Mouse (Mus musculus) forebrain, embryonic 15.5 days (tissue): ENCODE measurements around the gene Ifi35. TPM values are rescaled to one million over a fixed set of nuclear protein-coding genes. Genes with fewer than 3 reads are reported as not detected.

Experiments
- ATAC-seq: fragments of 200-750 bp; cut with Nextera tagmentation; replicated peaks from 2 replicates; pipeline ENCODE4 v1.8.0; 2017; ENCODE audit warnings: mild to moderate bottlenecking, moderate TSS enrichment, moderate library complexity
- H3K27ac ChIP-seq: fragments of 300-500 bp; sonication (generic); replicated peaks from 2 replicates; pipeline ENCODE4 v1.5.1; 2015; ENCODE audit warnings: mild to moderate bottlenecking, inconsistent platforms
- H3K27me3 ChIP-seq: fragments of 300-500 bp; sonication (generic); 2 replicates; pipeline ENCODE4 v1.6.1; 2015; ENCODE audit warnings: inconsistent platforms
- H3K36me3 ChIP-seq: fragments of 300-500 bp; sonication (generic); 2 replicates; pipeline ENCODE4 v1.6.1; 2015; ENCODE audit warnings: mild to moderate bottlenecking, inconsistent platforms
- H3K4me1 ChIP-seq: fragments of 300-500 bp; sonication (generic); 2 replicates; pipeline ENCODE4 v1.6.1; 2015; ENCODE audit warnings: inconsistent platforms
- H3K4me2 ChIP-seq: fragments of 300-500 bp; sonication (generic); replicated peaks from 2 replicates; pipeline ENCODE4 v1.6.1; 2015; ENCODE audit warnings: mild to moderate bottlenecking, inconsistent platforms
- H3K4me3 ChIP-seq: fragments of 300-500 bp; sonication (generic); 2 replicates; pipeline ENCODE4 v1.5.1; 2015; ENCODE audit warnings: mild to moderate bottlenecking, inconsistent platforms
- H3K9ac ChIP-seq: fragments of 300-500 bp; sonication (generic); replicated peaks from 2 replicates; pipeline ENCODE4 v1.6.1; 2015; ENCODE audit warnings: mild to moderate bottlenecking, inconsistent platforms
- H3K9me3 ChIP-seq: fragments of 300-500 bp; sonication (generic); 2 replicates; pipeline ENCODE4 v1.6.1; 2016; ENCODE audit warnings: inconsistent platforms
- WGBS: fragments of 180-500 bp; shearing (Covaris S2); methylation state at CpG from one replicate; pipeline ENCODE4 v1.1.7; 2015; ENCODE audit warnings: mixed read lengths; 5-methylcytosine and 5-hydroxymethylcytosine counted together
- polyA plus RNA-seq: library from polyadenylated mRNA; unstranded; fragments of >200 nt; fragmentation: Nextera tagmentation; extraction: Ambion mirVana; gene quantifications from 2 replicates; pipeline ENCODE4 v1.2.1, GENCODE M21; 2015

The Ifi35 gene
- polyA plus RNA-seq: 2.4 and 3.2 TPM in 2 replicates

GRCm38 (mm10) chr11:101448274-101448746, at the start of gene Ifi35:
TSS of gene Ifi35 (plus strand) at chr11:101448407.
- WGBS: 44% methylated on average over 10 of the region's 10 CpGs
- ATAC-seq: no peak
- Histone ChIP-seq H3K9ac (no peak within 1 kb of the TSS), H3K4me2 (no peak within 1 kb of the TSS), H3K4me3 (no peak within 1 kb of the TSS), H3K36me3 (peaks cover 25% of the 10 kb centered on the region), H3K9me3 (no peaks in the 10 kb centered on the region), H3K27me3 (no peaks in the 10 kb centered on the region), H3K27ac (no peak within 1 kb of the TSS), H3K4me1 (peaks cover 17% of the 10 kb centered on the region)

- WGBS: 83% methylated on average over 2 of the region's 2 CpGs
Measured at GRCm38 (mm10) chr11:101415306-101415705, 32.9 kb upstream of the Ifi35 start.

GRCm38 (mm10) chr11:101416433-101417100, 31.6 kb upstream of the Ifi35 start:
- no peaks in the 10 kb centered on the region for H3K9me3 ChIP-seq
- peak overlapping the region; percentile 73 for H3K4me2 ChIP-seq
- H3K4me1 ChIP-seq: peaks cover 13% of the 10 kb centered on the region
- under 1% methylated on average over 11 of the region's 11 CpGs for WGBS
- no peaks in the 10 kb centered on the region for H3K27me3 ChIP-seq
- H3K36me3 ChIP-seq: peaks cover 20% of the 10 kb centered on the region
- peak overlapping the region; percentile 88 for H3K4me3 ChIP-seq
- H3K9ac ChIP-seq: peak overlapping the region; percentile 83
- ATAC-seq: peak; percentile 70; the same call in 1 of the 2 replicates
- H3K27ac ChIP-seq: peak overlapping the region; percentile 89

More at GRCm38 (mm10) chr11:101415306-101415705, 32.9 kb upstream of the Ifi35 start:
- Histone ChIP-seq H3K27me3 (no peaks in the 10 kb centered on the region), H3K9me3 (no peaks in the 10 kb centered on the region), H3K4me1 (peaks cover 13% of the 10 kb centered on the region), H3K4me2 (no peak overlapping the region), H3K4me3 (no peak overlapping the region), H3K9ac (no peak overlapping the region), H3K27ac (no peak overlapping the region), H3K36me3 (peaks cover 31% of the 10 kb centered on the region)
- no peak for ATAC-seq

GRCm38 (mm10) chr11:101417101-101417855, 30.9 kb upstream of the Ifi35 start, which contains the start of gene Aarsd1:
TSS of gene Aarsd1 (minus strand) at chr11:101417615.
- Histone ChIP-seq H3K9me3 (no peaks in the 10 kb centered on the region), H3K4me1 (peaks cover 13% of the 10 kb centered on the region), H3K9ac (peak within 1 kb of the TSS; percentile 83), H3K27ac (peak within 1 kb of the TSS; percentile 89), H3K4me2 (peak within 1 kb of the TSS; percentile 73), H3K36me3 (peaks cover 13% of the 10 kb centered on the region), H3K4me3 (peak within 1 kb of the TSS; percentile 88), H3K27me3 (no peaks in the 10 kb centered on the region)
- ATAC-seq: peak; percentile 90
- 0% methylated on average over 45 of the region's 45 CpGs for WGBS

- Histone ChIP-seq H3K4me1 (peaks cover 13% of the 10 kb centered on the region), H3K27ac (no peak overlapping the region), H3K4me2 (no peak overlapping the region), H3K4me3 (no peak overlapping the region), H3K9ac (no peak overlapping the region), H3K27me3 (no peaks in the 10 kb centered on the region), H3K36me3 (peaks cover 2% of the 10 kb centered on the region; the same call in 1 of the 2 replicates), H3K9me3 (no peaks in the 10 kb centered on the region)
- no peak for ATAC-seq
- 55% methylated on average over 6 of the region's 6 CpGs for WGBS
Measured at GRCm38 (mm10) chr11:101418991-101419390, 29.2 kb upstream of the Ifi35 start.

DNA sequence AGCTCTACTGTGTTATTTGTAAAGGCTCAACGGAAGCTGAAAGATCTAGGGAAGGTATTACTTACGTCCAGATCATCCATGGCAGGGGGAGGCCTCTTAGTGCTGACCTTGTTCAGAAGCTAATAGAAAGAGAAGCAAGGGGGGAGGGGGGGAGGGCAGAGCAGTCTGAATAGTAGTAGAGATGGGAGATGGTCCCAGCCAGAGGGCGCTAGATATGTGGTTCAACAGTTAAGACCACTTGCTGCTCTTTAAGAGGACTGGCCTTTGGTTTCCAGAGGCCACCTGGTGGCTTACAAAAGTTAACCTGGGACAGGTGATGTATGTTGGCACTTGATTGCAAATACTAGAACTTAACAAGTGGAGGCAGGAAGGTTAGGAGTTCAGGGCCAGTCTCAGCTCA, 28.6 kb upstream of the Ifi35 start:
- H3K4me1 ChIP-seq: peaks cover 19% of the 10 kb centered on the region
- no peaks in the 10 kb centered on the region for H3K36me3 ChIP-seq
- ATAC-seq: no peak
- no peak overlapping the region for H3K4me3 ChIP-seq
- no peaks in the 10 kb centered on the region for H3K9me3 ChIP-seq
- H3K4me2 ChIP-seq: no peak overlapping the region
- H3K9ac ChIP-seq: no peak overlapping the region
- 8% methylated on average over 3 of the region's 3 CpGs for WGBS
- H3K27ac ChIP-seq: no peak overlapping the region
- no peaks in the 10 kb centered on the region for H3K27me3 ChIP-seq

DNA sequence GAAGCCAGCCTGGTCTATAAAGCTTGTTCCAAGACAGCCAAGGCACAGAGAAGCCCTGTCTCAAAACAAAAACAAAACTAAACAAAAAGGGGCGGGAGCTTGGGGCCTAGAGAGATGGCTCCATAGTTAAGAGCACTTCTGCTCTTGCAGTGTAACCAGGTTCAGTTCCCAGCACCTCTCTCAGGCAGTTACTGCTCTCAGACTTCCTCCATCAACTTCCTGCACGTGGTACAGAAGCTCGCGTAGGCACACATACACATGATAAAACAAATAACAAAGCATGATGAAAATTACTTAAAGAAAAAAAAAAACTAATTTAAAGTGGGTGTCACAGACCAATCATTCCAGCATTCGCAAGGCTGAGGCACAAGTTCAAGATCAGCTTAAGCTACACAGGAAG, 28.1 kb upstream of the Ifi35 start:
- Histone ChIP-seq H3K4me1 (peaks cover 20% of the 10 kb centered on the region), H3K36me3 (no peaks in the 10 kb centered on the region), H3K9ac (no peak overlapping the region), H3K4me3 (no peak overlapping the region), H3K4me2 (no peak overlapping the region), H3K27ac (no peak overlapping the region), H3K9me3 (no peaks in the 10 kb centered on the region), H3K27me3 (no peaks in the 10 kb centered on the region)
- WGBS: 86% methylated on average over 5 of the region's 5 CpGs
- no peak for ATAC-seq

DNA sequence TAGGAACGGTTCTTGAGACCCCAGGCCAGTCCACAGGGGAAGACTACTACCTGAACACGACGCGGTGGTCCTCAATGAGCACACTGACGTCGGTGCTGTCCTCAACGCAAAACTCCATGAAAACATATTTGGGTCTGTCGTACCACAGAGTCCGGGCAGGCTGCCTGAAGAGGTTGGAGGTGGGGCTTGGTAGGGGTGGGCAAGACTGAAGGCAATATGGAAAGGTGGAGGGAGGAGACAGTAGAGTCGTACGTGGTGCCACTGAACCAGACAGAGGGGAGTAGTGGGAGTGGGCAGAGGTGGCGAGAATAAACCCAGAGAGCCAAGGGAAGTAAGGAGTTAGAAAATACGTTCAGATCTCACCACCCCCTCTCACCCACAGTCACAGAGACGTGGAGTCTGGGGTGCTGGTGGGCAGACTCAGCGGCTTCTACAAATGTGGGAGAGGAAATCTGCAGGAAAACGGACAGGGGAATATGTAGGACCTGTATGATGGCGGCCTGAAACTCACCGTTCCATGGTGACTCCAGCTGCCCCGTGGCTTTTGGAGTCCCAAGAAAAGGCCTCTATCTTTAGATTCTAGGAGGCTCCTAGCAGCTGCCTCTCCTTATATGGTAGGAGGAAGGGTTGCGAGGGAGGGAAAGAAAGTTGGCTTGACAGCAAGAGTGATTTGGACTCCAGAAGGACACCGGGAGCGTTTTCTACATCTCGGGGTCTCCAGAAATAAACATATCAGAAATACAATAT, 23.9 kb upstream of the Ifi35 start, which contains the start of gene Gm27029:
Gm27029 (minus strand) TSS at position 692 of the 747 bp plus-strand sequence.
- Histone ChIP-seq H3K9ac (peak within 1 kb of the TSS; percentile 78), H3K27ac (peak within 1 kb of the TSS; percentile 86), H3K4me1 (peaks cover 31% of the 10 kb centered on the region), H3K9me3 (no peaks in the 10 kb centered on the region), H3K4me3 (peak within 1 kb of the TSS; percentile 79), H3K36me3 (peaks cover 2% of the 10 kb centered on the region; the same call in 1 of the 2 replicates), H3K4me2 (peak within 1 kb of the TSS; percentile 90), H3K27me3 (no peaks in the 10 kb centered on the region)
- WGBS: 6% methylated on average over 23 of the region's 23 CpGs
- ATAC-seq: peak; percentile 33

- ATAC-seq: peak; percentile 95
Measured at GRCm38 (mm10) chr11:101424925-101425813, 23.0 kb upstream of the Ifi35 start, which contains the start of the genes Rundc1 and Ptges3l. TSS of gene Rundc1 (plus strand) at chr11:101425085. TSS of gene Ptges3l (minus strand) at chr11:101425333.

GRCm38 (mm10) chr11:101426165-101426564, 22.0 kb upstream of the Ifi35 start:
- peak overlapping the region; percentile 90 for H3K4me2 ChIP-seq
- H3K4me1 ChIP-seq: peaks cover 31% of the 10 kb centered on the region
- no peak for ATAC-seq
- H3K36me3 ChIP-seq: peaks cover 20% of the 10 kb centered on the region
- 71% methylated on average over 8 of the region's 8 CpGs for WGBS
- no peaks in the 10 kb centered on the region for H3K27me3 ChIP-seq
- H3K4me3 ChIP-seq: peak overlapping the region; percentile 79
- peak overlapping the region; percentile 78 for H3K9ac ChIP-seq
- H3K27ac ChIP-seq: no peak overlapping the region
- no peaks in the 10 kb centered on the region for H3K9me3 ChIP-seq

More at GRCm38 (mm10) chr11:101424925-101425813, 23.0 kb upstream of the Ifi35 start, which contains the start of the genes Rundc1 and Ptges3l:
- peak within 1 kb of the TSS; percentile 78 for H3K9ac ChIP-seq
- H3K36me3 ChIP-seq: peaks cover 10% of the 10 kb centered on the region
- H3K4me3 ChIP-seq: peak within 1 kb of the TSS; percentile 79
- H3K9me3 ChIP-seq: no peaks in the 10 kb centered on the region
- no peaks in the 10 kb centered on the region for H3K27me3 ChIP-seq
- peak within 1 kb of the TSS; percentile 90 for H3K4me2 ChIP-seq
- peak within 1 kb of the TSS; percentile 86 for H3K27ac ChIP-seq
- WGBS: under 1% methylated on average over 74 of the region's 81 CpGs
- H3K4me1 ChIP-seq: peaks cover 31% of the 10 kb centered on the region

- 89% methylated on average over 9 of the region's 9 CpGs for WGBS
- Histone ChIP-seq H3K27me3 (no peaks in the 10 kb centered on the region), H3K9ac (no peak overlapping the region), H3K4me2 (no peak overlapping the region), H3K27ac (no peak overlapping the region), H3K9me3 (no peaks in the 10 kb centered on the region), H3K4me3 (no peak overlapping the region), H3K36me3 (peaks cover 60% of the 10 kb centered on the region), H3K4me1 (peaks cover 15% of the 10 kb centered on the region)
- no peak for ATAC-seq
Measured at GRCm38 (mm10) chr11:101431327-101431726, 16.9 kb upstream of the Ifi35 start.
